ENCODE assay signal across 18 mouse cellular contexts in genomic region chr17:79563067-79563620, GRCm38 (mm10). TPM values are rescaled to one million over a fixed set of nuclear protein-coding genes. Genes with fewer than 3 reads are reported as not detected.
DNase-seq lines count a peak whose midpoint lies in the region; ATAC-seq and TF ChIP-seq lines count a peak whose summit lies in the region.
"Had no signal": no experiment of that assay in that cellular context is flagged by ENCODE, and none has a peak within 500 bp of the region (broad histone marks: within the 10 kb centered on the region; RNA-seq: fewer than 3 reads in every experiment).

No protein-coding gene starts in this region.

- H3K4me2 ChIP-seq in heart, embryonic 13.5 days, result peak overlapping the region; percentile 35
- H3K4me2 ChIP-seq in neural tube, embryonic 13.5 days, result no peak overlapping the region
- H3K4me2 ChIP-seq: liver, embryonic 13.5 days; midbrain, embryonic 13.5 days had no signal

- intact Hi-C loops in heart, postnatal 14 days (cut with DNase I), result loop anchor here (10.0 kb wide), 1 partner anchor 418 kb away; no protein-coding TSS in a partner anchor

- no peaks in the 10 kb centered on the region for H3K27me3 ChIP-seq in heart, embryonic 13.5 days (replicated peaks)
- H3K27me3 ChIP-seq in neural tube, embryonic 13.5 days, result no peaks in the 10 kb centered on the region
- H3K27me3 ChIP-seq: liver, embryonic 13.5 days; midbrain, embryonic 13.5 days had no signal

- H3K4me3 ChIP-seq in heart, embryonic 13.5 days, result no peak overlapping the region
- H3K4me3 ChIP-seq in neural tube, embryonic 13.5 days, result no peak overlapping the region
- no peak overlapping the region for H3K4me3 ChIP-seq in embryonic fibroblast, embryonic 13.5 days (ENCODE audit: insufficient read depth, low read length)
- H3K4me3 ChIP-seq: erythroblast, embryonic 14.5 days; liver, embryonic 13.5 days; midbrain, embryonic 13.5 days; myocyte had no signal

- TF ChIP-seq POLR2A in embryonic fibroblast, embryonic 13.5 days (IDR thresholded peaks at IDR 0.05; ENCODE audit: low read depth, low read length), result no peak

- 44% methylated on average over 7 of the region's 7 CpGs for WGBS in heart, embryonic 13.5 days
- WGBS in neural tube, embryonic 13.5 days, result 29% methylated on average over 7 of the region's 7 CpGs

- ATAC-seq in heart, embryonic 13.5 days (ENCODE audit: extremely low read depth, insufficient number of reproducible peaks, low FRiP score, low TSS enrichment), result no peak
- ATAC-seq in neural tube, embryonic 13.5 days (ENCODE audit: low read depth), result peak; percentile 11; the same call in 1 of the 2 replicates
- ATAC-seq: CD4-positive, CD25-positive, alpha-beta regulatory T cell, adult 4 months; midbrain, embryonic 13.5 days had no signal

- H3K36me3 ChIP-seq in heart, embryonic 13.5 days, result peaks cover 6% of the 10 kb centered on the region; the same call in 1 of the 2 replicates
- H3K36me3 ChIP-seq in neural tube, embryonic 13.5 days, result no peaks in the 10 kb centered on the region
- H3K36me3 ChIP-seq: liver, embryonic 13.5 days; midbrain, embryonic 13.5 days had no signal

- peaks cover 28% of the 10 kb centered on the region for H3K9me3 ChIP-seq in heart, embryonic 13.5 days
- peaks cover 8% of the 10 kb centered on the region for H3K9me3 ChIP-seq in neural tube, embryonic 13.5 days
- H3K9me3 ChIP-seq: midbrain, embryonic 13.5 days had no signal

- no peak overlapping the region for H3K9ac ChIP-seq in heart, embryonic 13.5 days
- H3K9ac ChIP-seq in neural tube, embryonic 13.5 days, result no peak overlapping the region
- H3K9ac ChIP-seq: liver, embryonic 13.5 days; midbrain, embryonic 13.5 days had no signal

- TF ChIP-seq CTCF in embryonic fibroblast, embryonic 13.5 days (IDR thresholded peaks at IDR 0.05; ENCODE audit: borderline replicate concordance, insufficient read depth, low read length), result no peak

- H3K4me1 ChIP-seq in heart, embryonic 13.5 days, result peaks cover 31% of the 10 kb centered on the region
- H3K4me1 ChIP-seq in neural tube, embryonic 13.5 days (replicated peaks), result peaks cover 9% of the 10 kb centered on the region
- peaks cover 12% of the 10 kb centered on the region for H3K4me1 ChIP-seq in embryonic fibroblast, embryonic 13.5 days (ENCODE audit: control insufficient read depth, insufficient read depth, low read length)
- H3K4me1 ChIP-seq: liver, embryonic 13.5 days; midbrain, embryonic 13.5 days had no signal

- peak overlapping the region; percentile 5 for H3K27ac ChIP-seq in heart, embryonic 13.5 days (replicated peaks)
- H3K27ac ChIP-seq in neural tube, embryonic 13.5 days (replicated peaks), result peak overlapping the region; percentile 24; the same call in 1 of the 2 replicates
- H3K27ac ChIP-seq in embryonic fibroblast, embryonic 13.5 days (ENCODE audit: insufficient read depth, low read length), result peak overlapping the region; percentile 95
- H3K27ac ChIP-seq: liver, embryonic 13.5 days; midbrain, embryonic 13.5 days had no signal

- DNase-seq in heart, postnatal 14 days, result no peak
- no peak for DNase-seq in neural tube, embryonic 10.5 days (ENCODE audit: extremely low spot score, low spot score)
- DNase-seq in embryo, embryonic 11 days, result no peak
- no peak for DNase-seq in adrenal gland, postnatal 25 days
- DNase-seq: adrenal gland, postnatal 10 days; cerebellum, adult 9-10 months; left cerebral cortex, postnatal 4 days; liver, embryonic 13.5 days; right cerebral cortex, postnatal 4 days; thymus, postnatal 14 days had no signal

RNA-seq across cellular contexts. Expression of gene Rmdn2, which starts 48.5 kb away (rescaled TPM):
- 13.5 and 14.5 TPM in 2 replicates for polyA plus RNA-seq in heart, embryonic 13.5 days (2015; fragmentation: Nextera tagmentation; extraction: Ambion mirVana)
- total RNA-seq in heart, postnatal 14 days (2021), result 1 to 10 TPM; 9.0 to 9.8 TPM
- 7.6 and 10.7 TPM in 2 replicates for polyA plus RNA-seq in neural tube, embryonic 13.5 days (2015; fragmentation: Nextera tagmentation; extraction: Ambion mirVana)
- 12.0 and 13.9 TPM in 2 replicates for polyA plus RNA-seq in embryonic fibroblast, embryonic 13.5 days (2011; ENCODE audit: insufficient read length, low read depth, missing spikeins)
- 306 and 392 TPM in 2 replicates for total RNA-seq in adrenal gland, postnatal 25 days (2021)
- total RNA-seq: MEL had no signal

Comparison
In these comparisons a context has a peak if more than half of its experiments do, and no peak if none do; other contexts are left out.
1. H3K27ac ChIP-seq: peak in every context shown above with its lines; median percentile 95 in embryonic fibroblast, embryonic 13.5 days; 24 in neural tube, embryonic 13.5 days; 5 in heart, embryonic 13.5 days.